Mouse (Mus musculus) liver, adult 2 months (tissue): Measurements from ENCODE around the gene Il18bp. TPM values are rescaled to one million over a fixed set of nuclear protein-coding genes. Genes with fewer than 3 reads are reported as not detected.

Experiments
- DNase-seq: peaks from one replicate; pipeline ENCODE4 v3.0.0-alpha.2; 2011; ENCODE audit warnings: low read depth, low spot score; ENCODE audit errors: extremely low read depth
- H3K27ac ChIP-seq: fragments of 200-500 bp; replicated peaks from 2 replicates; pipeline ENCODE4 v1.5.1; 2012; ENCODE audit warnings: low read depth, mild to moderate bottlenecking, control low read depth, inconsistent platforms, low read length; ENCODE audit not compliant: insufficient read depth
- H3K27me3 ChIP-seq: fragments of 200-500 bp; 2 replicates; pipeline ENCODE4 v1.6.1; 2012; ENCODE audit warnings: mild to moderate bottlenecking, moderate library complexity, low read length, inconsistent platforms; ENCODE audit not compliant: control insufficient read depth, insufficient read depth
- H3K36me3 ChIP-seq: fragments of 200-500 bp; 2 replicates; pipeline ENCODE4 v1.6.1; 2012; ENCODE audit warnings: low read length, inconsistent platforms; ENCODE audit not compliant: control insufficient read depth, insufficient read depth
- H3K4me1 ChIP-seq: fragments of 200-500 bp; 2 replicates; pipeline ENCODE4 v1.6.1; 2011; ENCODE audit warnings: low read length; ENCODE audit not compliant: control insufficient read depth, insufficient read depth
- H3K4me3 ChIP-seq: fragments of 200-500 bp; 2 replicates; pipeline ENCODE4 v1.5.1; 2011; ENCODE audit warnings: low read depth, mild to moderate bottlenecking, control low read depth, low read length, moderate library complexity; ENCODE audit not compliant: insufficient read depth
- H3K79me2 ChIP-seq: fragments of 200-500 bp; 2 replicates; pipeline ENCODE4 v1.6.1; 2012; ENCODE audit warnings: inconsistent platforms, mild to moderate bottlenecking, low read length, moderate library complexity; ENCODE audit not compliant: control insufficient read depth, insufficient read depth
- H3K9ac ChIP-seq: fragments of 200-500 bp; 2 replicates; pipeline ENCODE4 v1.6.1; 2012; ENCODE audit warnings: low read depth, mild to moderate bottlenecking, control low read depth, inconsistent platforms, low read length
- CTCF ChIP-seq: fragments of 200-500 bp; IDR thresholded peaks from 2 replicates; pipeline ENCODE4 v1.5.1; 2011; ENCODE audit warnings: low read depth, low read length, control low read depth
- POLR2A ChIP-seq: fragments of 200-500 bp; IDR thresholded peaks from 2 replicates; pipeline ENCODE4 v1.6.1; 2011; ENCODE audit warnings: low read length, control low read depth; ENCODE audit not compliant: insufficient read depth; ENCODE audit errors: extremely low read depth
- WGBS: fragments of 180-500 bp; shearing (Covaris S2); methylation state at CpG from one replicate; pipeline ENCODE4 v1.1.7; 2018; 5-methylcytosine and 5-hydroxymethylcytosine counted together
- polyA plus RNA-seq: library from polyadenylated mRNA; depleted of rRNA; stranded (reverse); fragments of >200 nt; gene quantifications from 2 replicates; pipeline ENCODE4 v1.2.3, GENCODE M21; 2012; rRNA removed
- total RNA-seq: library from RNA; depleted of rRNA; stranded (reverse); fragments of >200 nt; gene quantifications from 2 replicates; pipeline ENCODE4 v1.2.3, GENCODE M21; 2014; rRNA removed

Il18bp gene
- 15.7 TPM in 2 replicates for total RNA-seq
- polyA plus RNA-seq = 14.2 and 26.4 TPM in 2 replicates

DNA sequence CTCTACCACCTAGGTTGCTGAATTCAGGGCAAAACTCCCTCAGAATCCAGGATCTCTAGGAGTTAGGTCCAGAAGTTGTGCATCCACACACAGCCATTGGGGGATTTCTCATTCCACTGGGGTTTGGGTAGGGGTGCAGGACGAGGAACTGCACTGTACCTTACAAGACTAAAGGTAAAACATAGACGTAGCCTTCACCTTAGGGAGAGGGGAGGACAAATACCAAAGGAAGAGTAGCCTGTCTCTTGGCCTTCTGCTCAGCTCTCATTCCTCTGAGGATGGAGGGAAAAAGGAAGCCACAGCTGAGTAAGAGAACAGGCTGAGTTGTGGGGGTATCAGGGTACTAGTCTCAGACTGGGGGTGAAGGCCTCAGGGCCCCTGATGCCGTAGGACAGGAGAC lies at the start of gene Il18bp:
TSS of gene Il18bp (minus strand) at position 101 of the 400 bp plus-strand sequence.
- Histone ChIP-seq H3K4me3 (peak within 1 kb of the TSS; percentile 44), H3K9ac (peak within 1 kb of the TSS; percentile 66), H3K36me3 (peaks cover 16% of the 10 kb centered on the region), H3K79me2 (no peaks in the 10 kb centered on the region), H3K27ac (peak within 1 kb of the TSS; percentile 79), H3K27me3 (no peaks in the 10 kb centered on the region), H3K4me1 (peaks cover 17% of the 10 kb centered on the region)
- no peak for DNase-seq
- 87% methylated on average over 3 of the region's 3 CpGs for WGBS
- no peak for TF ChIP-seq POLR2A
- no peak for TF ChIP-seq CTCF

- Histone ChIP-seq H3K4me1 (peaks cover 23% of the 10 kb centered on the region), H3K36me3 (no peaks in the 10 kb centered on the region; the same call in 1 of the 2 replicates), H3K79me2 (peaks cover 14% of the 10 kb centered on the region; the same call in 1 of the 2 replicates), H3K9ac (no peak overlapping the region), H3K27ac (no peak overlapping the region), H3K4me3 (peak overlapping the region; percentile 61; the same call in 1 of the 2 replicates), H3K27me3 (no peaks in the 10 kb centered on the region)
- 60% methylated on average over 6 of the region's 6 CpGs for WGBS
- DNase-seq = no peak
- TF ChIP-seq POLR2A = no peak
Measured at GRCm38 (mm10) chr7:102066363-102066762, 47.9 kb upstream of the Il18bp start.

DNA sequence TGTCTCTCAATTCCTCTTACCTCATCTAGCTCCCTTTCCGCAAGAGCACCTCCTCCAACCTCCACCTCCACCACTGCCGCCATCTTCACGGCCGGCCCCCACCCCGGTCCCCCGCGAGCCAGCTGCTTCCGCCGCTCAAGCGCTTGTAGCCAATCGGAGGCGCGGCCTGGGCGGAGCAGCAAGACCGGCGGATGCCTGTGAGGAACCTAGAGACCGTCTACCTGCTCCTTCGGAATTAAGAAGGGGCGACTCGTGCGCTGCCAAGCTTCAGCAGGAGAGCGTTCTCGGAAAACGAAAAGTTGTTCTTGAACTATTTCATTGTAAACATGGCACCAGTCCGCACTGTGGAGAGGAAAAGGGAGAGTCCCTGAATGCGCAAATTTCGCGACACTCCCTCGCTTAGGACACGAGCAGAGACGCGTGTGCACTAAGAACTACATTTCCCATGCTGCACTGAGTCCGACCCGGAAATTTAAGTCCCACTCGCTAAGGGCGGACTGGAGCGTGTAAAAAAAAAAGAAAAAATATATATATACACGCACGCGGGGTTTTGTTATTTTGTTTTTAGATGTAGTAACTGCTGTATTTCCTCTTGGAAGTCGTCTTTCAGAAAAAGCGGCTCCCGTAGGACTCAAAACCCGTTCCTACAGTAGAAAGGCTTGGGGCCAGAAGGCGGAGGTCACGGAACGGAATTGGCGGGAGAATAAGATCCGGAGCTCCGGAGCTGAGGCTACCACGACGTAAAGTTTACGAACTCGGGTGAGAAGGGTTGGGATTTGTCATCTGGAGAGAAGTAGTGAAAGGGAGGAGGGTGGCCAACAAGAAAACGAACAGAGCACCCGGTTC lies 46.8 kb upstream of the Il18bp start, which contains the start of the genes Rnf121, Xndc1 and Xntrpc:
TSS of gene Rnf121 (minus strand) at position 424 of the 846 bp plus-strand sequence.
TSS of gene Xndc1 (plus strand) at position 466 of the 846 bp plus-strand sequence.
TSS of gene Xntrpc (plus strand) at position 668 of the 846 bp plus-strand sequence.
- Histone ChIP-seq H3K9ac (peak within 1 kb of the TSS; percentile 70), H3K27ac (peak within 1 kb of the TSS; percentile 72), H3K4me1 (peaks cover 27% of the 10 kb centered on the region), H3K79me2 (peaks cover 14% of the 10 kb centered on the region; the same call in 1 of the 2 replicates), H3K4me3 (peak within 1 kb of the TSS; percentile 61), H3K36me3 (no peaks in the 10 kb centered on the region), H3K27me3 (no peaks in the 10 kb centered on the region)
- TF ChIP-seq POLR2A = peak; percentile 59; the same call in 1 of the 2 replicates
- TF ChIP-seq CTCF = no peak
- under 1% methylated on average over 56 of the region's 56 CpGs for WGBS
- peak; percentile 91 for DNase-seq

- Histone ChIP-seq H3K9ac (peak overlapping the region; percentile 69), H3K4me3 (peak overlapping the region; percentile 57), H3K79me2 (peaks cover 14% of the 10 kb centered on the region; the same call in 1 of the 2 replicates), H3K27ac (0 out of 2 replicates have a peak overlapping the region, but pooled peaks have one; percentile 15), H3K36me3 (no peaks in the 10 kb centered on the region), H3K27me3 (no peaks in the 10 kb centered on the region), H3K4me1 (peaks cover 29% of the 10 kb centered on the region)
- WGBS = 1% methylated on average over 9 of the region's 9 CpGs
- TF ChIP-seq CTCF = no peak
- no peak for TF ChIP-seq POLR2A
- DNase-seq = no peak
Measured at GRCm38 (mm10) chr7:102064655-102065045, 46.2 kb upstream of the Il18bp start.

GRCm38 (mm10) chr7:102063891-102064290 lies 45.4 kb upstream of the Il18bp start:
- 44% methylated on average over 9 of the region's 9 CpGs for WGBS
- Histone ChIP-seq H3K27ac (no peak overlapping the region), H3K36me3 (no peaks in the 10 kb centered on the region), H3K4me1 (peaks cover 33% of the 10 kb centered on the region), H3K79me2 (peaks cover 14% of the 10 kb centered on the region; the same call in 1 of the 2 replicates), H3K4me3 (no peak overlapping the region; the same call in 1 of the 2 replicates), H3K9ac (no peak overlapping the region), H3K27me3 (no peaks in the 10 kb centered on the region)
- TF ChIP-seq POLR2A (no peak), CTCF (no peak)
- no peak for DNase-seq
